Mouse (Mus musculus) frontal cortex, adult 2 months (tissue): Measurements from ENCODE around the gene Cdk11b. TPM values are rescaled to one million over a fixed set of nuclear protein-coding genes. Genes with fewer than 3 reads are reported as not detected.
A peak's percentile ranks its signal among the peaks of the same experiment; 100 is the strongest.
"Not testable (repeated sequence)": the region's sequence is repeated elsewhere in the genome, so short reads cannot be mapped to it uniquely, and the experiment has no call there.

Experiments used
- DNase-seq, 2 experiments: peaks; one replicate each; pipeline ENCODE4 v3.0.0; 2022; ENCODE audit warnings: low spot score in 1 of 2; ENCODE audit errors: extremely low spot score in 1 of 2
- polyA plus RNA-seq: library from polyadenylated mRNA; depleted of rRNA; stranded (reverse); fragments of >200 nt; gene quantifications from 2 replicates; pipeline ENCODE4 v1.2.3, GENCODE M21; 2012

The Cdk11b gene
- polyA plus RNA-seq, 1 experiment, result 65.4 TPM

GRCm38 (mm10) chr4:155603801-155604200, 20.9 kb upstream of the Cdk11b start:
- no peak for DNase-seq

DNA sequence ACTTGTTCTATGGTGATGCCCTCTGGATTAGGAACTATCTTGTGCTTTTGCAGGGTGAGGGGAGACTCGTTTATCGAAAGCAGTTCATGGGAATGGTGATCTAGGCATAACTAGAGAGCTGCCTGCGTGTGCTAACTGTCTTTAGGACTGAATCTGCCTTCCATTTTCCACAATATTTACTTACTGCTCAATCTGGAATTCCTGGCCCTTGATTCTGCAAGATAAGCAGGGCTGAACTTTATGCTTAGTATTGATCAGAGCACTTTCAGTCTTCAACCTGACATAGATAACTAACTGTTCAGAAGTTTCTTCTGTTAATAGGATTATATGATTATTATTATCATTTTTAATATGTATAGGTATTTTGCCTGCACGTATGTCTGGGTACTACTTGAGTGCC, 19.5 kb upstream of the Cdk11b start:
- no peak for DNase-seq

DNA sequence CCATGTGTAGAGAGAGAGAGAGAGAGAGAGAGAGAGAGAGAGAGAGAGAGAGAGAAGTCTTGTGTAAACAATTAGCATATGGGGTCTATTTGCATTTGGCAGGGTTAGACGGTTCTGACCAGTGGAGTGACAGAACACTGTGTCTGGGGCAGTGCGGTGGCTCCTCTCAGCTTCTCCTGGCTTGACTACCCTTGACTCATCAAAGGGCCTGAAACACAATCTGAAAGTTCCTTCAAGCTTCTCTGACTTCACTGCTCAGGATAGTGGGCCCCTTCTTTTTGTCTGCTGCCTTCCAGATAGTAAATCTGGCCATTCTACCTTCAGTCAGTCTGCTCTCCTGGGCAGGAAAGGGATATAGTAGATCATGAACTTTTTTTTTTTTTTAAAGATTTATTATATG, 17.8 kb upstream of the Cdk11b start:
- no peak for DNase-seq

GRCm38 (mm10) chr4:155611860-155612259, 12.8 kb upstream of the Cdk11b start:
- DNase-seq, result no peak

- DNase-seq, result no peak
Observed at GRCm38 (mm10) chr4:155613264-155613663, 11.4 kb upstream of the Cdk11b start.

- no peak for DNase-seq
Observed at GRCm38 (mm10) chr4:155618321-155618720, 6.3 kb upstream of the Cdk11b start.

DNA sequence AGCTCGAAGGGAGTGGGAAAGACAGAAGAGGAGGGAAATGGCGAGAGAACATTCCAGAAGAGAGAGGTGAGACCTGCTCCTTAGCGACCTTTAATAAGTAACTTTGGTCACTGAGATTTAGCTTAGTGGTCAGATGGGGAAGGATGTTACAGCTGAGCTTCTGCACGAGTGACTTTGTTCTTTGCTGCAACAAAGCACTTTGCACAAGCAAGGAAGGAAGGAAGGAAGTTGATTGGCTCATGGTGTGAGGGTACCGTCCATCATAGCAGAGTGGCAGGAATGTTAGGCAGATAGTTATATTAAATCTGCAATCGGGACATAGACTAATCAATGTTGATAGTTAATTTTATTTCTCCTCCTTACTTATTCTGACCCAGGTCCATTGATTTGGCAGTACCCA, 5.6 kb downstream of the Cdk11b start:
- DNase-seq, result no peak

GRCm38 (mm10) chr4:155635766-155636499, 11.3 kb downstream of the Cdk11b start:
- DNase-seq, result no peak

GRCm38 (mm10) chr4:155643531-155643930, 18.9 kb downstream of the Cdk11b start:
- no peak for DNase-seq

- not testable (repeated sequence) for DNase-seq
Observed at GRCm38 (mm10) chr4:155645308-155645707, 20.7 kb downstream of the Cdk11b start, which contains the start of gene Gm10563. Gene Gm10563 (minus strand): TSS chr4:155645408.

GRCm38 (mm10) chr4:155645721-155646120, 21.1 kb downstream of the Cdk11b start:
- DNase-seq, result no peak

GRCm38 (mm10) chr4:155649355-155649754, 24.7 kb downstream of the Cdk11b start:
- DNase-seq, result no peak

DNA sequence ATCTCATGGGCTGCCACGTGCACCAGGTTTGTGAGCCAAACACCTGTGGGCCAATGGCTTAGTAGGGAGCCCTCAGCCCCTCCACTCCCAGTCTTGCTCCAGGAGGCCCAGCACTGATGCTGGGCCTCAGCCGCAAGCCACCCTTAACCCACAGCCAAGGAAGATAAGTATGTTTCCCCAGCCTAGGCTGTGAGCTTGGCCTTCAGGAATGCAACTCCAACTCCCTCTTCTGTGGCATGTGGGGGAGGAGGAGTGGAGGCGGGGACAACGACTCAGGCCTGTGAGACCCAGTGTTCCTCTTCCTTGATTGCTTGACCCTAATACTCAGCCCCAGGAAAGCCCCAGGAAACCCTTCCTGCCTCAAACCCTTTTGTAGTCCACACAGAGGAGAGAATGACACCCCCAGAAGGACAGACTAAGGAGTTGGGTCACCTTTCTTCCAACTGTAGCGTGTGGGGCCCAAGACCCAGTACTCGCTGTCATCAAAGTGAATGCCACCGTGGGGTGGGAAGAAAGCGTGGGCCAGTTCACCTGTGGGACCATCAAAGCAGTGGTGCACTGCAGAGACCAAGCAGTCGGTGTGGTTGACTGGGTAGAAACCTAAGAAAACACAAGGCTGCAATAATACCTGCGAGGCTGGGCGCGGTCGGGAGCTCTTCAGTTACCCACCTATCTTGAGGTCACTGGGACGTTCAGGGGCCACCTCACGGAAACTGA, 27.1 kb downstream of the Cdk11b start:
- no peak for DNase-seq

GRCm38 (mm10) chr4:155652283-155653085, 27.8 kb downstream of the Cdk11b start:
- DNase-seq, result no peak

DNA sequence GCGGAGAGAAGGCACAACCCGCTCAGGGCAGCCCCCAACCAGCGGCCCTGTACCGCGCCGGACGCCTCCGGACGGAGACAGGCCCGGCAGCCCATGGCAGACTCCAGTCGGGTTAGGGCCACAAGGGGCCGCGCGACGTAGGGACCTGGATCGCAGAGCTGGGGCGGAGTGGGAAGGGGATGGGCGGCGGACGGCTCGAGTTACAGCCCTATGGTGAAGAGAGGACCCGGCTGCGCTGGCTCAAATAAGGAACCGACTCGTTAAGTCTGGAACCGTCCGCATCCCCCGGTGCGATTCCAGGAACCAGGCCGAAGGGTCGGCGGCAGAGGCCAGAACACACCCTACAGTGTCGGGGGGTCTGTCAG, 28.4 kb downstream of the Cdk11b start, which contains the start of gene Mmp23:
Gene Mmp23, minus strand, starts transcription at position 299 of the 365 bp plus-strand sequence.
- no peak for DNase-seq

GRCm38 (mm10) chr4:155653451-155654182, 29.0 kb downstream of the Cdk11b start:
- peak in 1 of 2 experiments; percentile 42 for DNase-seq

GRCm38 (mm10) chr4:155654183-155654455, 29.5 kb downstream of the Cdk11b start:
- DNase-seq, result no peak

DNA sequence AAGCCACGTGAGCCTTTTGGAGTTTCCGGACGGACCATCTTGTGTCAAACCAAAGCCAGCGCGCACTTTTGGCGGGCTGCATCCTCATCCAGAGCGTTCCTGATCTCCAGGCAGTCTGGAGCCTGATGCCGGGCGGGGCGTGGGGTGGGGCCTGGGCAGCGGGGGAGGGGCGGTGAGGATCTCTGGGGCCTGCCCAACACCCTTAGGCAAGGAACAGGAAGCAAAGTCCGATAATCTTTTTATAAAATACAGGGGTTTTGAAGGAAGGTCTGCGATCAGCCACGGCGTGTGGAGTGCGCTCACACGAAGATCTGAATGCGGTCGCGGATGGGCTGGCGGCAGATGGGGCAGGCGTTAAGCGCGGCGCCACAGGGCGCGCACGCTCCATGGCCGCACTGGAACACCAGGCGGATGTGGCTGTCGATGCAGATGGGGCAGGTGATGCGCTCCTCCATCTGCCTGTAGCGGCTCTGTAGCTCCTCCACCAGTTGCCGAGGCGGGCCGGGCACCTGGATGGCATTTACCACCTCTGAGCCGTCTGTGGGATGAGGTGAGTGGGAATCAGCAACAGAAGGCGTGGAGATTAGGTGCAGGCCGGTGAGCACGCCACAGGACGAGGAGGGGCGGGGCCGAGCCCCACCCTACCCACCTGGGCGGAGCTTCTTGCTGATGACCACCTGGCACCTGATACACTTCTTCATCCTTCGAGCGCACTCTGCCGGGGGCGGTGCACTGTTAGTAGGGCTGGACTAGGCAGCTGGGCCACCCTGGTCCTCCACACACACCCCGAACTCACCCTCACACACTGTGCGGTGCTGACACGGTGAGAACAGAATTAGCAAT, 30.0 kb downstream of the Cdk11b start:
- no peak for DNase-seq

- DNase-seq, result no peak
Observed at GRCm38 (mm10) chr4:155656214-155656751, 31.6 kb downstream of the Cdk11b start.

GRCm38 (mm10) chr4:155658961-155659360, 34.3 kb downstream of the Cdk11b start:
- no peak for DNase-seq
